In genomic region chr6:30528800-30529199, GRCm38 (mm10) we compare ENCODE assay signal across 15 mouse cellular contexts. TPM values are rescaled to one million over a fixed set of nuclear protein-coding genes. Genes with fewer than 3 reads are reported as not detected.
DNase-seq lines count a peak whose midpoint lies in the region; ATAC-seq and TF ChIP-seq lines count a peak whose summit lies in the region.
"Had no signal": no experiment of that assay in that cellular context is flagged by ENCODE, and none has a peak within 500 bp of the region (broad histone marks: within the 10 kb centered on the region; RNA-seq: fewer than 3 reads in every experiment).

No protein-coding gene starts in this region.

- no peaks in the 10 kb centered on the region for H3K27me3 ChIP-seq in forebrain, embryonic 14.5 days (replicated peaks; ENCODE audit: control insufficient read depth, insufficient read depth, low read length)
- no peaks in the 10 kb centered on the region for H3K27me3 ChIP-seq in forebrain, embryonic 13.5 days
- no peaks in the 10 kb centered on the region for H3K27me3 ChIP-seq in kidney, embryonic 16.5 days (ENCODE audit: insufficient read depth, low read length)
- no peaks in the 10 kb centered on the region for H3K27me3 ChIP-seq in kidney, adult 2 months (replicated peaks; ENCODE audit: control insufficient read depth, insufficient read depth, low read length)
- H3K27me3 ChIP-seq in stomach, embryonic 14.5 days (ENCODE audit: control insufficient read depth, insufficient read depth, low read length): no peaks in the 10 kb centered on the region
- no peaks in the 10 kb centered on the region for H3K27me3 ChIP-seq in stomach, postnatal 0 days (ENCODE audit: control insufficient read depth, insufficient read depth, low read length)

- TF ChIP-seq CTCF in kidney, adult 2 months (conservative IDR thresholded peaks at IDR 0.05; ENCODE audit: insufficient read depth, insufficient read length, low read depth, low read length): no peak
- no peak for TF ChIP-seq CTCF in stomach, postnatal 0 days (IDR thresholded peaks at IDR 0.05; ENCODE audit: low read depth)

- no peak for ATAC-seq in forebrain, embryonic 14.5 days
- ATAC-seq in forebrain, embryonic 13.5 days: no peak
- peak; percentile 46 for ATAC-seq in kidney, embryonic 16.5 days (ENCODE audit: low FRiP score, low TSS enrichment)
- ATAC-seq in stomach, embryonic 14.5 days (ENCODE audit: insufficient number of reproducible peaks, insufficient read depth, low FRiP score, low read depth): no peak
- ATAC-seq in stomach, postnatal 0 days (ENCODE audit: low FRiP score, low TSS enrichment): no peak
- no peak for ATAC-seq in cerebellum, adult (ENCODE audit: insufficient number of reproducible peaks, low FRiP score, low TSS enrichment)
- ATAC-seq: midbrain, embryonic 16.5 days had no signal

- DNase-seq in forebrain, embryonic 14.5 days (ENCODE audit: low spot score): peak; percentile 22
- DNase-seq in kidney, adult 2 months: no peak
- DNase-seq in stomach, postnatal 0 days (ENCODE audit: low spot score): no peak
- no peak for DNase-seq in adrenal gland, adult (ENCODE audit: inconsistent age in 2 of 2, low spot score in 1 of 2)
- DNase-seq: cerebellum, postnatal 25 days; kidney, postnatal 4 days; lung, postnatal 14 days had no signal

- no peak overlapping the region for H3K4me3 ChIP-seq in forebrain, embryonic 14.5 days (ENCODE audit: low read depth, low read length)
- H3K4me3 ChIP-seq in forebrain, embryonic 13.5 days: no peak overlapping the region
- no peak overlapping the region for H3K4me3 ChIP-seq in kidney, embryonic 16.5 days (ENCODE audit: low read length)
- no peak overlapping the region for H3K4me3 ChIP-seq in kidney, adult 2 months (ENCODE audit: insufficient read depth, low read depth, low read length)
- H3K4me3 ChIP-seq in stomach, embryonic 14.5 days (ENCODE audit: low read depth, low read length): no peak overlapping the region
- no peak overlapping the region for H3K4me3 ChIP-seq in stomach, postnatal 0 days (ENCODE audit: low read depth, low read length)
- H3K4me3 ChIP-seq: erythroblast, embryonic 14.5 days had no signal

- H3K9ac ChIP-seq in forebrain, embryonic 14.5 days (ENCODE audit: low read length): no peak overlapping the region
- H3K9ac ChIP-seq in forebrain, embryonic 13.5 days: no peak overlapping the region
- H3K9ac ChIP-seq in kidney, embryonic 16.5 days (replicated peaks; ENCODE audit: low read length): no peak overlapping the region
- no peak overlapping the region for H3K9ac ChIP-seq in stomach, embryonic 14.5 days (replicated peaks; ENCODE audit: low read depth, low read length)
- no peak overlapping the region for H3K9ac ChIP-seq in stomach, postnatal 0 days (ENCODE audit: low read length)

- H3K27ac ChIP-seq in forebrain, embryonic 14.5 days (ENCODE audit: low read depth, low read length): no peak overlapping the region
- no peak overlapping the region for H3K27ac ChIP-seq in forebrain, embryonic 13.5 days
- H3K27ac ChIP-seq in kidney, embryonic 16.5 days (ENCODE audit: low read length): peak overlapping the region; percentile 85
- H3K27ac ChIP-seq in kidney, adult 2 months (ENCODE audit: insufficient read depth, low read depth, low read length): no peak overlapping the region
- peak overlapping the region; percentile 59; the same call in 1 of the 2 replicates for H3K27ac ChIP-seq in stomach, embryonic 14.5 days (ENCODE audit: low read length)
- no peak overlapping the region for H3K27ac ChIP-seq in stomach, postnatal 0 days (replicated peaks)

- H3K9me3 ChIP-seq in forebrain, embryonic 14.5 days (replicated peaks; ENCODE audit: control insufficient read depth, low read length): no peaks in the 10 kb centered on the region
- no peaks in the 10 kb centered on the region for H3K9me3 ChIP-seq in forebrain, embryonic 13.5 days (replicated peaks)
- no peaks in the 10 kb centered on the region for H3K9me3 ChIP-seq in kidney, embryonic 16.5 days (ENCODE audit: low read length)
- H3K9me3 ChIP-seq in stomach, embryonic 14.5 days (ENCODE audit: control insufficient read depth, low read depth, low read length): no peaks in the 10 kb centered on the region
- no peaks in the 10 kb centered on the region for H3K9me3 ChIP-seq in stomach, postnatal 0 days (ENCODE audit: control insufficient read depth, low read length)

- H3K4me2 ChIP-seq in forebrain, embryonic 14.5 days (ENCODE audit: low read length): no peak overlapping the region
- no peak overlapping the region for H3K4me2 ChIP-seq in forebrain, embryonic 13.5 days
- no peak overlapping the region for H3K4me2 ChIP-seq in kidney, embryonic 16.5 days (replicated peaks; ENCODE audit: low read depth, low read length)
- no peak overlapping the region for H3K4me2 ChIP-seq in stomach, embryonic 14.5 days (replicated peaks; ENCODE audit: low read depth, low read length)
- H3K4me2 ChIP-seq in stomach, postnatal 0 days (replicated peaks; ENCODE audit: low read depth): no peak overlapping the region

- TF ChIP-seq EP300 in stomach, postnatal 0 days (optimal IDR thresholded peaks at IDR 0.05): no peak

- TF ChIP-seq POLR2A in kidney, adult 2 months (IDR thresholded peaks at IDR 0.05; ENCODE audit: low read depth, low read length): no peak

- H3K36me3 ChIP-seq in forebrain, embryonic 14.5 days (ENCODE audit: control insufficient read depth, insufficient read depth, low read length): no peaks in the 10 kb centered on the region
- no peaks in the 10 kb centered on the region for H3K36me3 ChIP-seq in forebrain, embryonic 13.5 days (ENCODE audit: poor library complexity, severe bottlenecking)
- H3K36me3 ChIP-seq in kidney, embryonic 16.5 days (ENCODE audit: insufficient read depth, low read length): no peaks in the 10 kb centered on the region
- no peaks in the 10 kb centered on the region for H3K36me3 ChIP-seq in kidney, adult 2 months (ENCODE audit: control insufficient read depth, insufficient read depth, low read length)
- no peaks in the 10 kb centered on the region for H3K36me3 ChIP-seq in stomach, embryonic 14.5 days (ENCODE audit: control insufficient read depth, insufficient read depth, low read length)
- no peaks in the 10 kb centered on the region for H3K36me3 ChIP-seq in stomach, postnatal 0 days (ENCODE audit: control insufficient read depth, insufficient read depth, low read length)

- WGBS in forebrain, embryonic 14.5 days: 64% methylated on average over 6 of the region's 6 CpGs
- 67% methylated on average over 6 of the region's 6 CpGs for WGBS in forebrain, embryonic 13.5 days
- 25% methylated on average over 6 of the region's 6 CpGs for WGBS in kidney, embryonic 16.5 days
- WGBS in kidney, adult 2 months: 59% methylated on average over 6 of the region's 6 CpGs
- 54% methylated on average over 6 of the region's 6 CpGs for WGBS in stomach, embryonic 14.5 days
- 59% methylated on average over 6 of the region's 6 CpGs for WGBS in stomach, postnatal 0 days

- peaks cover 27% of the 10 kb centered on the region for H3K4me1 ChIP-seq in forebrain, embryonic 14.5 days (ENCODE audit: control insufficient read depth, insufficient read depth, low read length)
- H3K4me1 ChIP-seq in forebrain, embryonic 13.5 days: peaks cover 28% of the 10 kb centered on the region
- peaks cover 44% of the 10 kb centered on the region for H3K4me1 ChIP-seq in kidney, embryonic 16.5 days (ENCODE audit: insufficient read depth, low read length)
- peaks cover 6% of the 10 kb centered on the region; the same call in 1 of the 2 replicates for H3K4me1 ChIP-seq in kidney, adult 2 months (ENCODE audit: control insufficient read depth, insufficient read depth, low read length)
- H3K4me1 ChIP-seq in stomach, embryonic 14.5 days (ENCODE audit: control insufficient read depth, insufficient read depth, low read length): peaks cover 11% of the 10 kb centered on the region; the same call in 1 of the 2 replicates
- H3K4me1 ChIP-seq in stomach, postnatal 0 days (replicated peaks; ENCODE audit: control insufficient read depth, insufficient read depth): no peaks in the 10 kb centered on the region

RNA-seq across cellular contexts. Expression of gene Cpa2, which starts 12.6 kb away (rescaled TPM):
- 4.5 and 5.4 TPM in 2 replicates for polyA plus RNA-seq in forebrain, embryonic 14.5 days (2014; fragmentation: Nextera tagmentation; extraction: Ambion mirVana)
- 4.1 and 5.2 TPM in 2 replicates for polyA plus RNA-seq in forebrain, embryonic 13.5 days (2015; fragmentation: Nextera tagmentation; extraction: Ambion mirVana)
- polyA plus RNA-seq in kidney, embryonic 16.5 days (2015; fragmentation: Nextera tagmentation; extraction: Ambion mirVana): 15.9 and 17.5 TPM in 2 replicates
- polyA plus RNA-seq in kidney, adult 2 months (2012; rRNA removed): 0.14 TPM in 1 of 2 replicates, not detected in the other
- 1.4 and 127 TPM in 2 replicates for polyA plus RNA-seq in stomach, embryonic 14.5 days (2014; fragmentation: Nextera tagmentation; extraction: Ambion mirVana)
- 1.7 and 2.6 TPM in 2 replicates for polyA plus RNA-seq in stomach, postnatal 0 days (2015; fragmentation: Nextera tagmentation; extraction: Ambion mirVana)
- polyA plus RNA-seq: erythroblast, embryonic 14.5 days had no signal

RNA-seq across cellular contexts. Expression of gene Ssmem1, which starts 19.2 kb away (rescaled TPM):
- 0.16 and 0.20 TPM in 2 replicates for polyA plus RNA-seq in forebrain, embryonic 14.5 days (2014; fragmentation: Nextera tagmentation; extraction: Ambion mirVana)
- polyA plus RNA-seq in forebrain, embryonic 13.5 days (2015; fragmentation: Nextera tagmentation; extraction: Ambion mirVana): 0.26 TPM in 1 of 2 replicates, not detected in the other
- polyA plus RNA-seq in kidney, embryonic 16.5 days (2015; fragmentation: Nextera tagmentation; extraction: Ambion mirVana): 0.17 and 0.37 TPM in 2 replicates
- polyA plus RNA-seq in kidney, adult 2 months (2012; rRNA removed): 0.09 TPM in 1 of 2 replicates, not detected in the other
- polyA plus RNA-seq in stomach, embryonic 14.5 days (2014; fragmentation: Nextera tagmentation; extraction: Ambion mirVana): 0.52 TPM in 1 of 2 replicates, not detected in the other
- polyA plus RNA-seq in stomach, postnatal 0 days (2015; fragmentation: Nextera tagmentation; extraction: Ambion mirVana): not detected in 2 replicates
- polyA plus RNA-seq: erythroblast, embryonic 14.5 days; spleen, adult 2 months had no signal

RNA-seq across cellular contexts. Expression of gene Tmem209, which starts 19.2 kb away (rescaled TPM):
- 37.8 and 44.5 TPM in 2 replicates for polyA plus RNA-seq in forebrain, embryonic 14.5 days (2014; fragmentation: Nextera tagmentation; extraction: Ambion mirVana)
- polyA plus RNA-seq in forebrain, embryonic 13.5 days (2015; fragmentation: Nextera tagmentation; extraction: Ambion mirVana): 37.6 and 41.4 TPM in 2 replicates
- polyA plus RNA-seq in kidney, embryonic 16.5 days (2015; fragmentation: Nextera tagmentation; extraction: Ambion mirVana): 45.6 and 51.4 TPM in 2 replicates
- 27.3 and 35.2 TPM in 2 replicates for polyA plus RNA-seq in kidney, adult 2 months (2012; rRNA removed)
- 39.8 and 45.0 TPM in 2 replicates for polyA plus RNA-seq in stomach, embryonic 14.5 days (2014; fragmentation: Nextera tagmentation; extraction: Ambion mirVana)
- polyA plus RNA-seq in stomach, postnatal 0 days (2015; fragmentation: Nextera tagmentation; extraction: Ambion mirVana): 13.0 and 13.7 TPM in 2 replicates

RNA-seq across cellular contexts. Expression of gene Cpa4, which starts 39.4 kb away (rescaled TPM):
- 2.3 and 2.8 TPM in 2 replicates for polyA plus RNA-seq in forebrain, embryonic 14.5 days (2014; fragmentation: Nextera tagmentation; extraction: Ambion mirVana)
- polyA plus RNA-seq in forebrain, embryonic 13.5 days (2015; fragmentation: Nextera tagmentation; extraction: Ambion mirVana): 3.4 and 3.6 TPM in 2 replicates
- polyA plus RNA-seq in kidney, embryonic 16.5 days (2015; fragmentation: Nextera tagmentation; extraction: Ambion mirVana): 0.12 and 0.14 TPM in 2 replicates
- polyA plus RNA-seq in kidney, adult 2 months (2012; rRNA removed): not detected in 2 replicates
- polyA plus RNA-seq in stomach, embryonic 14.5 days (2014; fragmentation: Nextera tagmentation; extraction: Ambion mirVana): 0.49 and 0.71 TPM in 2 replicates
- polyA plus RNA-seq in stomach, postnatal 0 days (2015; fragmentation: Nextera tagmentation; extraction: Ambion mirVana): 32.7 and 33.7 TPM in 2 replicates
- polyA plus RNA-seq: erythroblast, embryonic 14.5 days; spleen, adult 2 months; urinary bladder, adult 2 months had no signal

Comparison
In these comparisons a context has a peak if more than half of its experiments do, and no peak if none do; other contexts are left out.
1. H3K27ac ChIP-seq: peak in kidney, embryonic 16.5 days (single experiment) and stomach, embryonic 14.5 days (single experiment); none in forebrain, embryonic 14.5 days (single experiment), forebrain, embryonic 13.5 days (single experiment), kidney, adult 2 months (single experiment) and stomach, postnatal 0 days (single experiment).